Mouse (Mus musculus) spleen, embryonic (tissue): ENCODE data around the gene Crtc2.
"Not testable (repeated sequence)": the region's sequence is repeated elsewhere in the genome, so short reads cannot be mapped to it uniquely, and the experiment has no call there.

ENCODE experiments used
- CTCF ChIA-PET: fragments of 350-600 bp; sonication (Branson Sonifier 250); formaldehyde crosslinking; loops from one replicate; lab custom pipeline; 2022; lab: Charles Lee

Crtc2 gene

GRCm38 (mm10) chr3:90241669-90242358 is 12.1 kb upstream of the Crtc2 start:
- CTCF ChIA-PET, result no interaction called here

GRCm38 (mm10) chr3:90242984-90243775 is 10.8 kb upstream of the Crtc2 start, which contains the start of gene Creb3l4:
Creb3l4 (minus strand) TSS chr3:90243512.
- CTCF ChIA-PET, result no interaction called here

- CTCF ChIA-PET, result interaction anchor here (1.1 kb wide), 1 partner anchor 24 kb away, joined by 5 read pairs; no protein-coding TSS in a partner anchor
Observed at GRCm38 (mm10) chr3:90245406-90245805, 8.6 kb upstream of the Crtc2 start.

- CTCF ChIA-PET, result interaction anchor here (0.7 kb wide), 1 partner anchor 189 kb away, joined by 3 read pairs; no protein-coding TSS in a partner anchor
Observed at GRCm38 (mm10) chr3:90247630-90247959, 6.4 kb upstream of the Crtc2 start.

GRCm38 (mm10) chr3:90247960-90248745 is 5.8 kb upstream of the Crtc2 start, which contains the start of gene Slc39a1:
Slc39a1 (plus strand) TSS chr3:90248172.
- CTCF ChIA-PET, result interaction anchor here (0.7 kb wide), 1 partner anchor 189 kb away, joined by 3 read pairs; no protein-coding TSS in a partner anchor

GRCm38 (mm10) chr3:90248746-90249100 is 5.2 kb upstream of the Crtc2 start:
- CTCF ChIA-PET, result no interaction called here

GRCm38 (mm10) chr3:90250791-90251190 is 3.2 kb upstream of the Crtc2 start:
- CTCF ChIA-PET, result interaction anchor here (0.6 kb wide), 1 partner anchor 14 kb away, joined by 4 read pairs; no protein-coding TSS in a partner anchor

- CTCF ChIA-PET, result not testable (repeated sequence)
Observed at GRCm38 (mm10) chr3:90251731-90252226, 2.2 kb upstream of the Crtc2 start.

- CTCF ChIA-PET, result not testable (repeated sequence)
Observed at GRCm38 (mm10) chr3:90252659-90253058, 1.3 kb upstream of the Crtc2 start.

GRCm38 (mm10) chr3:90253174-90253573 is 789 bp upstream of the Crtc2 start:
- CTCF ChIA-PET, result not testable (repeated sequence)

- CTCF ChIA-PET, result no interaction called here
Observed at GRCm38 (mm10) chr3:90254419-90255193, 643 bp downstream of the Crtc2 start.

GRCm38 (mm10) chr3:90255194-90255565 is 1.2 kb downstream of the Crtc2 start:
- CTCF ChIA-PET, result no interaction called here

GRCm38 (mm10) chr3:90255784-90256353 is 1.9 kb downstream of the Crtc2 start:
- CTCF ChIA-PET, result interaction anchor here (0.6 kb wide), 3 partner anchors 14 to 24 kb away, joined by 4 to 5 read pairs (median 4); no protein-coding TSS in a partner anchor

- CTCF ChIA-PET, result no interaction called here
Observed at GRCm38 (mm10) chr3:90256731-90257530, 3.0 kb downstream of the Crtc2 start.

GRCm38 (mm10) chr3:90258521-90258920 is 4.6 kb downstream of the Crtc2 start:
- CTCF ChIA-PET, result interaction anchor here (0.6 kb wide), 1 partner anchor 61 kb away, joined by 3 read pairs; no protein-coding TSS in a partner anchor

GRCm38 (mm10) chr3:90263121-90263771 is 9.3 kb downstream of the Crtc2 start:
- CTCF ChIA-PET, result no interaction called here

- CTCF ChIA-PET, result no interaction called here
Observed at GRCm38 (mm10) chr3:90264687-90265033, 10.7 kb downstream of the Crtc2 start.

- CTCF ChIA-PET, result interaction anchor here (0.6 kb wide), 1 partner anchor 14 kb away, joined by 4 read pairs; no protein-coding TSS in a partner anchor
Observed at GRCm38 (mm10) chr3:90265034-90265931, 11.3 kb downstream of the Crtc2 start, which contains the start of gene Dennd4b. Dennd4b (plus strand) TSS chr3:90265185.
